Mouse (Mus musculus) brain, embryonic 18.5 days (tissue): ENCODE results near the gene Prkag2.

Source experiments
- DNase-seq: peaks from one replicate; pipeline ENCODE4 v3.0.0-alpha.2; 2012; ENCODE audit warnings: low read depth, low spot score

The Prkag2 gene

GRCm38 (mm10) chr5:25050827-25051226 lies 49.6 kb downstream of the Prkag2 start:
- DNase-seq, result no peak

GRCm38 (mm10) chr5:25047670-25048069 lies 52.8 kb downstream of the Prkag2 start:
- DNase-seq, result no peak

- no peak for DNase-seq
Measured at GRCm38 (mm10) chr5:25046762-25047161, 53.7 kb downstream of the Prkag2 start.

GRCm38 (mm10) chr5:25044007-25044406 lies 56.4 kb downstream of the Prkag2 start:
- no peak for DNase-seq

- DNase-seq, result no peak
Measured at GRCm38 (mm10) chr5:25041947-25042346, 58.5 kb downstream of the Prkag2 start.

GRCm38 (mm10) chr5:25041307-25041706 lies 59.1 kb downstream of the Prkag2 start:
- DNase-seq, result no peak

DNA sequence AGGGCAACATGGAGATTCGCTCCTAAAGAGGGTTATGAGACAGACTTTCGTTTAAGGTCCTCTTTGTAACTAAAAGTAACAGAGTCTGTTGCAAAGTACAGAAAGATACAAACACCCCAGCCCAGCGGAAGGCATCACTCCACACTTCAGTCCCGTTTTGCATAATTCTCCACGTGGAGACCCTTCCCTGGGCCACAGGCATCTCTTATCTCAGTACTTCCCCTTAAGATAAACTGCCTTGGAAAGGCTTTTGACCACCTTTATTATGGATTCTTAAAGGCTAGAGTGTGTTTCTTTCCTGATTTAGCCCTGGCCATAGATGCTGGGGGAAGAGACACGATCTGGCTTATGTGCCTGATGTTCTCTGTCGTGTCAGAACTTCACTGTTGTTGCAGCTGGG lies 59.5 kb downstream of the Prkag2 start:
- no peak for DNase-seq

DNA sequence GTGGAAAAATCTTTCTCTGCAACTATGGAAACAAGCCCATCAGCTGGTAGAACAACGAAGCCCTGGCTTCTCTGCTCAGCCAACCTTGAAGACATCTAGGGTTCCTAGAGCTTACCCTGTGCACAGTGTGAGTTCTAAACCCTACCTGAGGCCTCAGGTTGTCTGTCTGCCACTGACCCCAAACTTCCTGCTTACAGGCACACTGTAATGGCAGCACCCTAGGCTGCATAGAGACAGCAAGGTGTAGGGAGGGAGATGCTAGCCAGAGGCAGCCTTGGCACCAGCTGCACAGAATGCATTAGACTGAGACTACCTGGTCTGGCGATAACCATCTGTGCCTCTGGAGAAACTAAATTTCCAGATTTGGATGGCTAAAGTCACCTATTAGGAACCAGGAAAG lies 61.6 kb downstream of the Prkag2 start:
- DNase-seq, result no peak

DNA sequence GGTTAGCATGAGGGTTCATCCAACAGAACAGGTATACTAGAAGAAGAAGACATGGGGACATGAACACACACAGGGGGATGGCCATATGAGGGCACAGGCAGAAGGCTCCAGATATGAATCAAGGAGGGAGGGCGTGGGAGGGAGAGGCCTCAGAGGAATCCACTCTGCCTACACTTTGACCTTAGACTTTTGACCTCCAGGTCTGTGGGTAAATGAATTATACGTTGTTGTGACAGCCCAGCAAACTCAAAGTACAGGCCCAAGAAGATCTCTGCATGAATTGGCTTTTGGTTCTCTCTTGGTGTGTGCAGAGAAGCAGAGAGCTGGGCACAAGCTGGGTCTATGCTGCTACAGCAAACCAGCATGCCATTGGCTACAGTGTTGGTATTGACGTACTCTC lies 65.1 kb downstream of the Prkag2 start:
- DNase-seq, result no peak

GRCm38 (mm10) chr5:25031456-25031856 lies 69.0 kb downstream of the Prkag2 start:
- DNase-seq, result no peak

- no peak for DNase-seq
Measured at GRCm38 (mm10) chr5:25031037-25031436, 69.4 kb downstream of the Prkag2 start.

DNA sequence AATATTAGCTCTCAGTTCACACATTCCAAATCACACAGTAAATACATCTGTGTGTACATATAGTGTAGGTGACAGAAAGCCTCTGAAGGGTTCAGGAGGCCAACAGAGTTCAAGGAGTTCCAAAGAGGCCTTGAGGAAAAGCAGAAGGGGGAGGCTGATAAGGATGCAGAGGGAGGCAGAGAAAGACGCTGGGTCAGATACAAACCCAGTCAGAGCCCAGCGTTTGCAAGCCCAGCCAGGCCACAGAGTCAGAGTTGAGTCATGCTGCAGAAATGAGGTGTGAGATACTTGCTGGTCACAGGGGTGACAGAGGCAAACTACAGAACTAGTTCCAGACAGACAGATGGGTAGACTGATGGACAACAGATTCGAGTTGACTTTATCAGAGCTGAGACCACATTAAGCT lies 70.2 kb downstream of the Prkag2 start:
- DNase-seq, result no peak

GRCm38 (mm10) chr5:25027673-25028072 lies 72.8 kb downstream of the Prkag2 start:
- no peak for DNase-seq

GRCm38 (mm10) chr5:25025309-25026019 lies 75.0 kb downstream of the Prkag2 start:
- DNase-seq, result no peak

- DNase-seq, result no peak
Measured at GRCm38 (mm10) chr5:25022904-25023303, 77.5 kb downstream of the Prkag2 start.

DNA sequence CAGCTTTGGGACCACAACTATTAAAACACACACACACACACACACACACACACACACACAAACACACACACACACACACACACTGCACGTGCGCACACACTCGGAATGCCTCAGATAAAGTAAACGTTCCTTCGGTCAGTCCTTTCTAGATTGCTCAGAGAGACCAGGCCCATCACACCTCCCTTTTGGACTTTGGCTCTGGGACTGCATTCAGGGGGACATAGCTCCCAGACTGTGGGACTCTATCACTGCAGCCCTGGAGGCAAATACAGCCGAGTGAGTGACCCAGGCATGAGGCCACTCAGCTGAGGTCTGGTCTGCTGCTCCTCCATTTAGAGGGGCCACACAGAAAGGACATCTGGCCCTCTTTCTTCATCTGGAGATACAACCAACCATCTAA lies 81.2 kb downstream of the Prkag2 start:
- no peak for DNase-seq

DNA sequence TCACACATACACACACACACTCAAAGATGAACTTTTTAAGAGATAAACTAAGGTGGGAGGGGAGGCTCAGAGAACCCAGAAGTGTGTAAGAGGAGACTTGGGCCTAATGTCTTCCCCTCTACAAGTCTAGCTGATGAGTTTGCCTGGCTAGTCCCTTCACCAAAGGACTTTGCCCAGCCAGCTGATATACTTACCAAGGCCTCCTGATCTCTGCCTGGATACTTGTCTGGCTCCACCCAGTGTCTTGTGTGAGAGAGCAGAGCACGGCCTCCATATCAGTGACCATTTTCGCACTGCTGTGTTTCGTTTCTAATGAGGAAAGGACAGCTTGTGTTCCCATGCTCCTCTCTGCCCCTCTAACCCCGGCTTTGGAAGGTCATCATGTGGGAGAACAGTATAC lies 88.3 kb downstream of the Prkag2 start:
- DNase-seq, result no peak

DNA sequence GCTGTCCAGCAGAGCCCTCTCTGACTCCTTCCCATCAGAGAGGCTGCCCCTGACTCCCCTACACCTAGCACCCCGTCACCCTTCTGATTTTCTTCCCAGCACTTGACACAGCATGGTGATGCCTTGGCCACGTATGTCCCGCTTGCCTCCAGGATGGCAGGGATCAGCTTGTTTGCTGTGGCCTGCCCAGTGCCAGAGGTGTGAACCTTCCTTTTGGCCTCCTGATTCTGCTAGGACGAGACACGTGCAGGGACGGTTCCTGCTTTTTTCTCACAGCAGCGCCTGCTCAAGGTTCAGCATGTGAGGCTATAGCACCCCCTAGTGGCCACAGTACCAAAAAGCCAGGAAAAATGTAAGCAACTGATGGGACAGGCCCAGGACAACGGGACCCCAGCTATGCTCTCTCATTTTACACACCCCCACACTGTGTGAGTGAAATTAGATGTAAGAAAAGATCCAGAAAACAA lies 89.4 kb downstream of the Prkag2 start:
- peak; percentile 67 for DNase-seq

GRCm38 (mm10) chr5:25010438-25010892 lies 90.0 kb downstream of the Prkag2 start:
- DNase-seq, result peak; percentile 57

DNA sequence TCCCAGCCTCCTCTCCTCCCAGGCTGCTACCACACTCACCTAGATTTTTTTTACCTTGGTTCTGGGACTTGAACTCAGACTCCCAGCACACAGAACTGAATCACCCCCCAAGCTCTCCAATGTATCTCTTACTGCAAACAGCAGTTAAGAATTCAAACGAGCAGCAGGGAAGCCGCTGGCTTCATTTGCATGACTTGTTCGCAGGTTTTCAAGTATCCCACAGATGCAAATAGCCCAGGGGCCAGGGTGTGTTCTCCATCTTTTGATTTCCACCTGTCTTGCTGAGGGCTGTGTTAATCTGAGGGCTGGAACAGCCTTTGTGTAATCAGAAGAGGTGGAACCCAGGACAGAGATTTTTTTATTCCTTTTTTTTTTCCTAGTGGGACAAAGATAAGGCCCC lies 90.7 kb downstream of the Prkag2 start:
- no peak for DNase-seq

- DNase-seq, result no peak
Measured at GRCm38 (mm10) chr5:25008966-25009365, 91.5 kb downstream of the Prkag2 start.

DNA sequence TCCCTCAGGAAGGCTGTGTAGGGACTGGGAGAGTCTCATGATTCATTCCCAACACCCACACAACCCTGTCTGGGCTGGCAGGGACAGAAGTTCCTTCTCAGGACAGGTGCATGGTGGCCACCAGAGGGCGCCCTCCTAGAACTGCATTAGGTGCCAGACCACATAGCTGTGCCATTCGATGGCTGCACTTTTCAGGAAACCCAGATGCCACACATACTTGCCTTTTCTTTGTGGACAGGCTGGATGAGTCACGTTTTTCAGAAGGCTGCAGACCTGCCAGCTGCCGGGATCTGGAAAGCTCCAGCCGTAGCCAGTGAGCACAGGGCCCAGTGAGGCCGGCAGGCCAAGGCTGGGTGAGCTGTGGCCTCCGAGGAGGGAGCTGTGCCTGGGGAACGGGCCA lies 93.6 kb downstream of the Prkag2 start:
- DNase-seq, result no peak

DNA sequence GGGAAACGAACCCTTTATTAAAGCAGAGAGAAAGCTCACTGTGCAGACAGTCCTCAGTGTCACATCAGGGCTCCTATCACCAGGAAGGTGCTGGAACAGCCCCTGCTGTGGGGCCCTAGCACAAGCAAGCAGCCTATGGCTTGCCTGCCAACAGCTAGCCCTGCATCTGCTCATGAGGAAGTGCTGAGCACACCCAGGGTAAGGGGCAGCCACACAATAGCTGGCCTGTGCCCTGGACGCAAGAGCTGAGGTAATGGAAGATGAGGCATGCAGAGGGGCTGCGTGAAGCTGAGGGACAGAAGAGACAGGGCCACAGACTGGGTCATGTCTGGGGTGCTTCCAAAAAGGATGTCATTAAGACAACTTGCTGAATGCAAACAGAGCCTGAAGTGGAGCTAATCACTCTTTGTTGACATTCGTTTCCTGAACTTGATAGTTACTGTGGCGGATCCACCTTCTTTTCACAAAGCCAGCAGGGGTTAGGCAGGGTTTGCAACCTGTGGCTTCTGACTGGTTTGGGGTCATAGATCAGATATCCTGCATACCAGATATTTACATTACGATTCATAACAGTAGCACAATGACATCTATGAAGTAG lies 94.8 kb downstream of the Prkag2 start:
- no peak for DNase-seq
